Mouse (Mus musculus) liver, embryonic 12.5 days (tissue): Measurements from ENCODE around the gene Il17f. TPM values are rescaled to one million over a fixed set of nuclear protein-coding genes. Genes with fewer than 3 reads are reported as not detected.
"Not testable (repeated sequence)": the region's sequence is repeated elsewhere in the genome, so short reads cannot be mapped to it uniquely, and the experiment has no call there.

Experiments
- ATAC-seq: fragments of 200-750 bp; cut with Nextera tagmentation; 2 replicates; pipeline ENCODE4 v1.8.0; 2017; ENCODE audit warnings: moderate number of reproducible peaks, mild to moderate bottlenecking, moderate library complexity
- H3K27ac ChIP-seq: fragments of 300-500 bp; sonication (generic); 2 replicates; pipeline ENCODE4 v1.5.1; 2016; ENCODE audit warnings: mild to moderate bottlenecking
- H3K27me3 ChIP-seq: fragments of 300-500 bp; sonication (generic); replicated peaks from 2 replicates; pipeline ENCODE4 v1.6.1; 2016; ENCODE audit warnings: mild to moderate bottlenecking, moderate library complexity
- H3K36me3 ChIP-seq: fragments of 300-500 bp; sonication (generic); 2 replicates; pipeline ENCODE4 v1.6.1; 2016; ENCODE audit warnings: mild to moderate bottlenecking, moderate library complexity
- H3K4me1 ChIP-seq: fragments of 300-500 bp; sonication (generic); 2 replicates; pipeline ENCODE4 v1.6.1; 2016
- H3K4me2 ChIP-seq: fragments of 300-500 bp; sonication (generic); 2 replicates; pipeline ENCODE4 v1.6.1; 2016; ENCODE audit warnings: mild to moderate bottlenecking, moderate library complexity
- H3K4me3 ChIP-seq: fragments of 300-500 bp; sonication (generic); 2 replicates; pipeline ENCODE4 v1.5.1; 2016; ENCODE audit warnings: mild to moderate bottlenecking, moderate library complexity
- H3K9ac ChIP-seq: fragments of 300-500 bp; sonication (generic); 2 replicates; pipeline ENCODE4 v1.6.1; 2016; ENCODE audit warnings: mild to moderate bottlenecking, moderate library complexity
- H3K9me3 ChIP-seq: fragments of 300-500 bp; sonication (generic); replicated peaks from 2 replicates; pipeline ENCODE4 v1.6.1; 2016; ENCODE audit warnings: mild to moderate bottlenecking, moderate library complexity
- WGBS: fragments of 180-500 bp; shearing (Covaris S2); methylation state at CpG from one replicate; pipeline ENCODE4 v1.1.7; 2016; ENCODE audit not compliant: insufficient replicate concordance; 5-methylcytosine and 5-hydroxymethylcytosine counted together
- polyA plus RNA-seq: library from polyadenylated mRNA; unstranded; fragments of >200 nt; fragmentation: Nextera tagmentation; extraction: Ambion mirVana; gene quantifications from 2 replicates; pipeline ENCODE4 v1.2.1, GENCODE M21; 2016

Il17f gene
- polyA plus RNA-seq, 1 experiment from 2014 or later, result 0.23 TPM

- H3K9me3 ChIP-seq, H3K36me3 ChIP-seq, ATAC-seq, H3K27ac ChIP-seq, H3K4me3 ChIP-seq, H3K4me1 ChIP-seq, H3K27me3 ChIP-seq, H3K9ac ChIP-seq, H3K4me2 ChIP-seq: not testable (repeated sequence)
- WGBS, result 61% methylated on average over 4 of the region's 4 CpGs
Observed at GRCm38 (mm10) chr1:20774026-20774730, 16.2 kb downstream of the Il17f start.

- WGBS, result 40% methylated on average over 6 of the region's 6 CpGs
- no peaks in the 10 kb centered on the region for H3K27me3 ChIP-seq
- H3K4me1 ChIP-seq, result no peaks in the 10 kb centered on the region
- H3K9me3 ChIP-seq, result no peaks in the 10 kb centered on the region
- no peak for ATAC-seq
- no peak overlapping the region for H3K4me2 ChIP-seq
- no peak overlapping the region for H3K9ac ChIP-seq
- no peak overlapping the region for H3K4me3 ChIP-seq
- no peak overlapping the region for H3K27ac ChIP-seq
- no peaks in the 10 kb centered on the region for H3K36me3 ChIP-seq
Observed at GRCm38 (mm10) chr1:20766526-20766925, 23.9 kb downstream of the Il17f start.

- H3K36me3 ChIP-seq, result no peaks in the 10 kb centered on the region
- no peak overlapping the region for H3K4me2 ChIP-seq
- WGBS, result 71% methylated on average over 4 of the region's 4 CpGs
- no peaks in the 10 kb centered on the region for H3K27me3 ChIP-seq
- H3K4me3 ChIP-seq, result no peak overlapping the region
- H3K9me3 ChIP-seq, result no peaks in the 10 kb centered on the region
- H3K27ac ChIP-seq, result no peak overlapping the region
- no peak overlapping the region for H3K9ac ChIP-seq
- H3K4me1 ChIP-seq, result no peaks in the 10 kb centered on the region
- no peak for ATAC-seq
Observed at GRCm38 (mm10) chr1:20761411-20761810, 29.0 kb downstream of the Il17f start.

- no peaks in the 10 kb centered on the region for H3K9me3 ChIP-seq
- H3K4me1 ChIP-seq, result no peaks in the 10 kb centered on the region
- H3K4me2 ChIP-seq, result no peak overlapping the region
- 64% methylated on average over 5 of the region's 5 CpGs for WGBS
- no peak for ATAC-seq
- no peak overlapping the region for H3K4me3 ChIP-seq
- H3K27ac ChIP-seq, result no peak overlapping the region
- no peaks in the 10 kb centered on the region for H3K27me3 ChIP-seq
- H3K36me3 ChIP-seq, result no peaks in the 10 kb centered on the region
- no peak overlapping the region for H3K9ac ChIP-seq
Observed at GRCm38 (mm10) chr1:20760331-20760730, 30.1 kb downstream of the Il17f start.

GRCm38 (mm10) chr1:20759799-20760198, 30.6 kb downstream of the Il17f start:
- no peak for ATAC-seq
- no peak overlapping the region for H3K4me2 ChIP-seq
- H3K27me3 ChIP-seq, result no peaks in the 10 kb centered on the region
- no peak overlapping the region for H3K27ac ChIP-seq
- no peaks in the 10 kb centered on the region for H3K4me1 ChIP-seq
- H3K9ac ChIP-seq, result no peak overlapping the region
- no peak overlapping the region for H3K4me3 ChIP-seq
- WGBS, result 70% methylated on average over 10 of the region's 10 CpGs
- no peaks in the 10 kb centered on the region for H3K36me3 ChIP-seq
- no peaks in the 10 kb centered on the region for H3K9me3 ChIP-seq

GRCm38 (mm10) chr1:20757586-20757985, 32.8 kb downstream of the Il17f start:
- H3K4me3 ChIP-seq, result no peak overlapping the region
- no peaks in the 10 kb centered on the region for H3K4me1 ChIP-seq
- H3K27me3 ChIP-seq, result no peaks in the 10 kb centered on the region
- no peaks in the 10 kb centered on the region for H3K9me3 ChIP-seq
- no peaks in the 10 kb centered on the region for H3K36me3 ChIP-seq
- WGBS, result 71% methylated on average over 3 of the region's 3 CpGs
- H3K9ac ChIP-seq, result no peak overlapping the region
- no peak for ATAC-seq
- no peak overlapping the region for H3K27ac ChIP-seq
- H3K4me2 ChIP-seq, result no peak overlapping the region

GRCm38 (mm10) chr1:20754439-20754838, 36.0 kb downstream of the Il17f start:
- no peak for ATAC-seq
- Histone ChIP-seq H3K9me3 (no peaks in the 10 kb centered on the region), H3K4me3 (no peak overlapping the region), H3K36me3 (no peaks in the 10 kb centered on the region), H3K4me1 (no peaks in the 10 kb centered on the region), H3K27me3 (no peaks in the 10 kb centered on the region), H3K9ac (no peak overlapping the region), H3K4me2 (no peak overlapping the region), H3K27ac (no peak overlapping the region)
- 44% methylated on average over 10 of the region's 10 CpGs for WGBS

- WGBS, result 53% methylated on average over 3 of the region's 3 CpGs
- H3K4me2 ChIP-seq, result no peak overlapping the region
- no peaks in the 10 kb centered on the region; the same call in 1 of the 2 replicates for H3K27me3 ChIP-seq
- H3K9me3 ChIP-seq, result no peaks in the 10 kb centered on the region
- H3K9ac ChIP-seq, result no peak overlapping the region
- no peak overlapping the region for H3K4me3 ChIP-seq
- ATAC-seq, result no peak
- no peak overlapping the region for H3K27ac ChIP-seq
- H3K36me3 ChIP-seq, result no peaks in the 10 kb centered on the region
- H3K4me1 ChIP-seq, result no peaks in the 10 kb centered on the region
Observed at GRCm38 (mm10) chr1:20740496-20740998, 49.9 kb downstream of the Il17f start.

GRCm38 (mm10) chr1:20738483-20738882, 51.9 kb downstream of the Il17f start:
- Histone ChIP-seq H3K9ac (no peak overlapping the region), H3K27me3 (no peaks in the 10 kb centered on the region), H3K4me3 (no peak overlapping the region), H3K9me3 (no peaks in the 10 kb centered on the region), H3K4me1 (no peaks in the 10 kb centered on the region), H3K27ac (no peak overlapping the region), H3K4me2 (no peak overlapping the region), H3K36me3 (no peaks in the 10 kb centered on the region)
- ATAC-seq, result no peak
- WGBS, result 64% methylated on average over 2 of the region's 2 CpGs

- H3K27ac ChIP-seq, result no peak overlapping the region
- H3K9me3 ChIP-seq, result no peaks in the 10 kb centered on the region
- H3K36me3 ChIP-seq, result no peaks in the 10 kb centered on the region
- 57% methylated on average over 4 of the region's 4 CpGs for WGBS
- no peak overlapping the region for H3K9ac ChIP-seq
- no peak overlapping the region for H3K4me3 ChIP-seq
- H3K4me1 ChIP-seq, result no peaks in the 10 kb centered on the region
- ATAC-seq, result no peak
- no peaks in the 10 kb centered on the region for H3K27me3 ChIP-seq
- no peak overlapping the region for H3K4me2 ChIP-seq
Observed at GRCm38 (mm10) chr1:20736572-20736971, 53.8 kb downstream of the Il17f start.

GRCm38 (mm10) chr1:20730903-20731302, 59.5 kb downstream of the Il17f start, which contains the start of gene Il17a:
Gene Il17a, plus strand, starts transcription at chr1:20730905.
- Histone ChIP-seq H3K27me3 (no peaks in the 10 kb centered on the region), H3K9ac (no peak within 1 kb of the TSS), H3K36me3 (no peaks in the 10 kb centered on the region), H3K9me3 (no peaks in the 10 kb centered on the region), H3K27ac (no peak within 1 kb of the TSS), H3K4me2 (no peak within 1 kb of the TSS), H3K4me1 (no peaks in the 10 kb centered on the region), H3K4me3 (no peak within 1 kb of the TSS)
- no peak for ATAC-seq
- WGBS, result 85% methylated on average over 10 of the region's 10 CpGs
